Mouse (Mus musculus): ENCODE results near the gene Trak1.
A peak's percentile ranks its signal among the peaks of the same experiment; 100 is the strongest.

Trak1 gene

DNA sequence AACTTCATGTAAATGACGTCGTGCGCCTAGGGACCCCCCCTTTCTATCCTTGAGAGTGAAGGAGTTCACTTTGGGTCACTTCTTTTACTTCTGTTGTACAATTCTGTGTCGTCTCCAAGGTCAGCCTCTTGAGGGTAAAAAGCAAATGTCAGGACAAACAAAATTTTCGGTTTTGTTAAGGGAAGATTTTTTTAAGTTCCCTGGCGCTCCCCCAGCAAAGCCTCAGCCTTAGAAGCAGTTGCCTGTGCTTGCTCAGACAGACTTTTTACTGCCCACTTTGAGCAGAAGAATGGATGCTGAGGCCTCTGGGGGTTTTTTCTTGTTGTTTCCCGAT is 730 bp downstream of the Trak1 start:
- DNase-seq: no peak

DNA sequence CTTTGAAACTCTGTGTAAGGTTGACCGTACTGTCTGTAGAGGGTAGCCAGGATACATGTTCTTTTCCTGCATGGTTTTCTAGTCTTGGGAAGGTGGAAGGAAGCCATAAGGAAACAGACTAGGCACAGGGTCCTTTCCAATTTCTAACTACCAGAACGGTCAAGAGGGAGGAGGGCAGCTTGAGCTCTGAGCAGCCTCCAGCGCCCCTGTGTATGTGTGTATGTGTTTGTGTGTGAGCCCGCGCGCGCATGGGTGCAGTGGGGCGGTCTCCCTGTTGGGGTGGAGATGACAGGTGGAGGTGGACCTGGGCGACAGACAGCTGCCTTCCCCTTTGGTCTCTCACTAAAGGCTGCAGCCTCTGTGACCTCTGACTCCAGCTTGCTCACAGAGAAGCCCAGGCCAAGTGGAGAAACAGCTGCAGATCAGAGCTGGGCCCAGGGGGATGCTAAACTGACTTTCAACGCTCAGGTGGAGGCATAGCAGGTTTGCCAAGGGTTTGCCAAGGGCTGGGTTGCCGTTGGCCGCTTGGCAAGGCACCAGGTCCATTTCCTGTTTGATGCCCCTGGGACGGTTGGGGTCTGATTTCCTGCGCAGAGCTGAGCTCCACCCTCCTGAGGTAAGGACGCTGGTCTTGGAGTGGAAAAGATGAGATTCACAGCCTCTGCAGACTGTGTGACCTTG is 1.2 kb downstream of the Trak1 start:
- peak; percentile 58 to 68 for DNase-seq

DNA sequence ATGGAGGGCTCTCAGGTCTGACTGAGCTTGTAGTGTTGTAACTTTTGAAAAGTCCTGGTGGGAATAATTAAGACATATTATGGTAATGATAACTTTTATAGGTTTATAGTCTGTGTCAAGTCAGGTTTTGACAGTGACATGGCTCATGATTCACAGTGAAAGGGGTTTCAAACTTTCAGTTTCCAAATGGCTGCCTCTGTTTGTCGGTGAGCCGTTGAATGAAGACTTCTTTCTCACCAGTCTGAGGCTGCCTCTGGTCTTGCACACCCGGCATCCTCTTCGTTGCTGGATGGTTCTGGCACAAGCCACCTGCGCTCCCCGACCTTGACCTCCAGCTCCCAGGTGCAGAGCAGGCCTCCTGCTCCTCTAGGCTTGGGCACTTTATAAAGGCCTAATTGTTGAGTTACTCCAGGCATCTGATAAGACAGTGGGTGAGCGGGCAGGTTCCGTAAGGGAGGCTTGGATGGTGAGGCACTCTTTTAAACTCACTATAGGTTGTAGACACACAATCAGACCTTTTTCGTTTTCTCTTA is 2.0 kb downstream of the Trak1 start:
- DNase-seq: no peak

DNA sequence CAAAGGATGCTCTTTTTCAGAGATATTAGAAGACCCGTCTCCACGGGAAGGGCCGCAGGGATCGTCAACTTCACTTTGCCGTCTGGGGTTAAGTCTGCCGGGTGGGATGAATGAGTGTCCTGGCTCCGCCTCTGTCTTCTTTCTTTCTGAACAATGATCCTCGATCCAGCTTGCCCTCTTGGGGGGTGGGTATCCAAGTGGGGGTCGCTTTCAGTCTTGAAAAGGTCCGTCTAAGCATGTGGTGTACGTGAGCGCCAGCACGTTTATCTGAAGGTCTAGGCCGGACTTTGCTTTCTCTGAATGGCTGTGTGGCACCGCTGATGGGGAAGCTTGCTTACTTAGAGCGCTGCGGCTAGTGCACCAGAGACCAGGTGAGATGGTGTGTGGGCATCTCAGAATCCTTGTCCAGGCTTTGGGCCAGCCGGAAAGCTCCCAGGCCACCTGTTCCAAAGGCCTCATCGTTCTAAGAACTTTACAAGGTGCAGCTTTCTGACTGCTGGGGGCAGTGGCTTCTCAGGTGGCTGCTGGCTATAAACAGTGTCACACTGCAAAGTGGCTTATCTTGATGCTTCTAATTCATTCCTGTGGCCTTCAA is 2.8 kb downstream of the Trak1 start:
- no peak for DNase-seq

DNA sequence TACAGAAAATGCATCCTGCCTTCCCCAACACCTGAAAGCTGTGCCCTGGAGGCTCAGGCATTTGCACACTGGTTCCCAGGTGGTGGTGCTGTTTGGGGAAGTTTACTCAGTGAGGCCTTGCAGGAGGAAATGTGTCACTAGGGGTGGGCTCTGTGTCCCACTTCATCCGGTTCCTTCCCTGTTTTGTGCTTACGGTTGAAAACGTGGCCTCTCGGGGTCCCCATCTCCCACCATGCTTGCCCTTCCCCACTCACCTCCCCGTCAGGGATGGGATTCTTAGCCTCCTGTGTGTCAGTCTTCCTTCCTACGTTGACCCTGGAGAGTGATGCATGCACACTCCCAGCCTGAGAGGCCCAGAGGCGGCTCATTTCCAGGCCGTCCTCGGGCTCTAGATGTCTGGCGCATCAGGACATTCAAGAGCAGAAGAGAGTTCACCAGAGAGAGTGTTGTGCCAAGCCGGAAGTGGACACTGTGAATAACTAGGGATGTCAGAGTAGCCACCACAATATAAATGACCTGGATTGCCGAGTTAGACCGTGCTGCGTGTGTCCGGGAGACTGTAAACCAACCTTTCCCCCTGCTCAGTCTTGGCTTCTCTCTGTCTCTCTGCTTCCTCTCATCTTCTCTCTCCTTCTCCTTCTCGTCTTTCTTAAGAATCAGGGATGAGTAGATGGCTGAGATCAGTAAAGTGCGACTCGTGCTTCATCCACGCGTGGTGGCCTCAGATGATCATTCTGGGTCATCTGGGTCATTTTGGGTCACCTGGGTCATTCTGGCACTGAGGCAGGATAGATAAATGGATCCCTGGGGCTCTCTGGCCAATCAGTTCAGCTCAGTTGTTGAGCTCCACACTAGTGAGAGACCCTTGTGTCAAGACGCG is 4.0 kb downstream of the Trak1 start:
- no peak for DNase-seq

DNA sequence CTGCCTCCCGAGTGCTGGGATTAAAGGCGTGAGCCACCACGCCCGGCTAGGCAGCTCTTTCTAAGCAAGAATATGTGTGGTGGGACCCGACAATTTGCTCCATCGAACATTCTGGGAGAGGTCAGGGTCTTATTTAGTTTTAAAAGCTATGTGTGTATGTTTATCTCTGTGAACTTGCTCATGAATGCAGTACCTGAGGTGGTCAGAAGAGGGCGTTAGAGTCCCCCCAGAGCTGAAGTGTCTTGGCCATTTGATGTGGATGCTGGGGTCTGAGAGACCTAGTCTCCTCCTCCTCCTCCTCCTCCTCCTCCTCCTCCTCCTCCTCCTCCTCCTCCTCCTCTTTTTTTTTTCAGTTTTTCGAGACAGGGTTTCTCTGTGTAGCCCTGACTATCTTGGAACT is 5.2 kb downstream of the Trak1 start:
- no peak for DNase-seq

DNA sequence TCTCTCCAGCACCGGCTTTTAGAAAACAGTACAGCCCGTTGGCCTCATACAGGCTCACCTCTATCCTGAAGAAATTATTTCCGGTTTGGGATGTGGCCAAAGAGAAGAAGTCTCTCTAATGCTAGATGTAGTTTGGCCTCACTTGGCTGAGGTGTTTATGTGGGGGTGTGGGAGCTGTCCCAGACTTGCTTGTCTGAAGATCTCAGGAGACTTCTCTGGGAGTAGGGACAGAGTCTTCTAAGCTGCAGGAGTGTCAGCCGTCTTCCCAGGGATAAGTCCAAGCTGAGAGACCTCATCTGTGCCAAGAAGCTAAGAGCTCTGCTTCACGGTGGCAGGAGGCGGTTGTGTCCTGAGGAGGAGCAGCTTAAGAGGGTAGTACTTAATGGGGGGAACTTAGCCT is 5.8 kb downstream of the Trak1 start:
- DNase-seq: no peak

DNA sequence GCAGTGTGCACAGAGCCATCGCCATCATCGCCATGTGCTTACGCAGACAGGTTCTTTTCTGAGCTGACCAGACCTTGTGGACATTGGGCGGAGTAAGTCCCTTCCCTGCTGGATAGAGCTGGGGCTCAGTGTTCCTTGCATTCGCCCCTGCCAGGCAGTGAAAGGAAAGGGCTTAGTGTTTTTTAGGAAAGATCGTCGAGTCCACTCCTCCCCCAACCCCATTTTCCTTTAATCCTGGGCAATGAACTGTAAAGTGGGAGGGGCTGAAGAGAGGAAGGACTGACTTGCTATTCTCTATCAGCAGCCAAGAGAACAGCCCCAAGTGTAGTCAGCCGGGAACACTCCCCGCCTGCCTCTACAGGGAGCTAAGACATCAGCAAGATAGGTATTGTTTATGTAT is 6.4 kb downstream of the Trak1 start:
- DNase-seq: no peak

DNA sequence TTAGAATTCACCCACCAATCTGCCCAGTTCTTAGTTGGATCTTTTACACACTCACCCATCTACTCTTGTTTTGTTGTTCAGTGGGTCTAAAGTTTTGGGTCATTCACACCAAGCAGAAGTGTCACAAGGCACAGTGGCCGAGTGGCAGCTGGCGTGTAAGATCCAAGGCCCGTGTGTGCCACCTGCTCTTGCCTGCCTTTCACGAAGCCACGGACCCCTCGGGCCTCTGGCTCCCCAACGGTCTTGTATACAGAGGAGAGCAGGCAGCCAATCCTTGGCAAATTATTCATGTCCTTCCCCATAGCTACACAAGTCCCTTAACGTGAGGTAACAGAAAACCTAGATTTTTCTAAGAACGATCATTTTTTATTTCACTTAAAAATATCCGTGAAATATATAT is 7.2 kb downstream of the Trak1 start:
- no peak for DNase-seq

DNA sequence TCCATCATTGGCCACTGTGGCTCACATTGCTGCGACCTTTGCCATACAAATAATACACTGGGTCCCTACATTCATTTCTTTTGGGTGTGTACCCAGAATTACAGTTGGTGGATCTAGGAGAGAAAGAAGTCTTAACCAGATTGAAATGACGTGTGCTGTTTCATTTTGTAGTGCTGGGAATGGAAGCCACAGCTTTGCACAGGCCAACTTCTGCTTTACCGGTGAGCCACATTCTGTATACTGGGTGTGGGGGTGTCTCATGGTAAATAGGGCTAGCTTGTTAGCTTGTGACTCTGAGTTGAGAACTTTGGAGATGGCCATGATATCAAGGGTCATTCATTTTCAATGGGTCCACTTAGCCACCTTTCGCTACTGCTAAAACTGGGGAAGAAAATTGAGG is 8.2 kb downstream of the Trak1 start:
- DNase-seq: no peak

DNA sequence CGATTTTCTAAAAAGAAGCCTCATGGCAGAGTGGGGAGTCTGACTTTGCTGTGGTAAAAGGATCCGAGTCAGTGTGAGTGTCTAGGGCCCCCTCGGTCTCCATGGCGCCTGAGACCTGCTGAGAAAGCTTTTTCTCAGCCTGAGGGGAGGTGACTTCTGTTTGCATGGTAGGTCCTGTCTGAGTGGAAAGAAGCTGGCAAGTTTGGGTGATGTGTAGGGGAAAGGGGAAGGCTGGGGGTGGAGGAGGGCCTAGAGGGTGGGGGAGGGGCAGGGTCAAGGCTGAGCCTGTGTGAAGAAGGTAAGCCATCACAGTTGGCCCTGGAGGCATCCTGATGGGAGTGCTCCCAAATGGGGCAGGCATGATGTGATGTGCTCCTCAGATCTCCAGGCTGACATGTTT is 12.0 kb downstream of the Trak1 start:
- peak in 1 of 2 experiments; percentile 0 for DNase-seq

DNA sequence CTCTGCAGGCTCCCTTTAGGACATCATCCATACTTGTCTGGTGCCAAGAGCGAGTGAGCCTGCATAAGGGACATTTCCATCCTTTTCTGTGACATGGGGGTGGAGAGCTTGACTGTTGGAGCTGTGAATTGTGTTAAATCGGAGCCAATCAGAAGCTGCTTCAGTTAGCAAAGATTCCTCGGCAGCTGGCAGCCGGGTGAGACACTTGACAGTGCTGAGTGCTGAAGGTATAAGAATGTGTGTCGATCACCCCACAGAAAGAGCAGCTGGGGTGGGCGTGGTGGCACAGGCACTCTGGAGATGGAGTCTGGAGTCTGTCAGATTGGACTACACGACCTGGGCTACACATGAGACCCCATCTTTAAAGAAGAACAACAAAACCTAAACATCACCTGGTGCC is 13.2 kb downstream of the Trak1 start:
- no peak for DNase-seq

DNA sequence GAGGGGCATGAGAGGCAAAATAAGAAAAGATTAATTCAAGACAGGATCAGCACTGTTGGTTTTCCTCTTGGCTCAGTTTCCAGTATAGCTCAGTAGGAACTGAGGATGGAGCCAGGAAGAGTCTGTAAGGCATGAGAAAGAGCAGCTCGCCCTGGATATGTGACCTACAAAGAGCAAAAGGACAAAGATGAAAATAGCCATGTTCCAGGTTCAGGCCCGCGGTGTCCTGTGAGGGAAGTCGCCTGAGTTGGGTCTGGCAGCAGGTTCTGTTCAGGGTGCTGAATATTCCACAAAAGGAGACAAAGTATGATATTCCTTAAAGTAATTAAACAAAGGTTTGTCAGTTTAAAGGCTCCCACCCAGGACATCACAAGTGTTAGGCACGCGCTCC is 14.5 kb downstream of the Trak1 start:
- DNase-seq: no peak

DNA sequence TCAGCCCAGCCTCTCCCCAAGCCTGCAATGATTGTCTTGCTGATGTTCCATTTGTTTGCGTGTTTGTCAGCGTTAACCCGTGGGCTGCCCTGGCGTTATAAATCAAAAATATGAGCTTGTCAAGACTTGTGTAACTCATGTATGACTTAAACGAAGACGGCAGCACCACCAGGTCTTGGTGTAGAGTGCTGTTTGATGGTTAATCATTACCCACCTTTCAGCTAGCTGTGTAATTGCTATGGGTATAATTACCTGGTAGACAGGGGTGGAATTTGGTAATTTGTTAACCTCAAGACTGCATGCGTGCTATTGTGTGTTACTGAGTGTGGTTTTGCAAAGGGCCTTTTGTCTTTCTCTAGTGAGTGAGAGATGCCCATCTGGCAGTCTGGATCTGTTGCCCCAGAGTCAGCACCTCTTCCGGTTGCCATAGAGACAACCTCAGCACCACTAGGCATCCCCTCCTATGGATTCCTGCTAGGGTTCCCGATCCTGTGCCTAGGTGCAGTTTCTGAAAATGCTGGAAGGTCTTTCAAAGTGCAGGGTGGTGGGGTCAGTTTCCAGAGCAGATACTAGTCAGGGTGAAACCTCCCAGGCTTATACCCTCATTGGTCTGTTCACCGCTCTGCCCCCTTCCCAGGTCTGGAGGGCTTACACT is 15.1 kb downstream of the Trak1 start:
- DNase-seq: no peak

DNA sequence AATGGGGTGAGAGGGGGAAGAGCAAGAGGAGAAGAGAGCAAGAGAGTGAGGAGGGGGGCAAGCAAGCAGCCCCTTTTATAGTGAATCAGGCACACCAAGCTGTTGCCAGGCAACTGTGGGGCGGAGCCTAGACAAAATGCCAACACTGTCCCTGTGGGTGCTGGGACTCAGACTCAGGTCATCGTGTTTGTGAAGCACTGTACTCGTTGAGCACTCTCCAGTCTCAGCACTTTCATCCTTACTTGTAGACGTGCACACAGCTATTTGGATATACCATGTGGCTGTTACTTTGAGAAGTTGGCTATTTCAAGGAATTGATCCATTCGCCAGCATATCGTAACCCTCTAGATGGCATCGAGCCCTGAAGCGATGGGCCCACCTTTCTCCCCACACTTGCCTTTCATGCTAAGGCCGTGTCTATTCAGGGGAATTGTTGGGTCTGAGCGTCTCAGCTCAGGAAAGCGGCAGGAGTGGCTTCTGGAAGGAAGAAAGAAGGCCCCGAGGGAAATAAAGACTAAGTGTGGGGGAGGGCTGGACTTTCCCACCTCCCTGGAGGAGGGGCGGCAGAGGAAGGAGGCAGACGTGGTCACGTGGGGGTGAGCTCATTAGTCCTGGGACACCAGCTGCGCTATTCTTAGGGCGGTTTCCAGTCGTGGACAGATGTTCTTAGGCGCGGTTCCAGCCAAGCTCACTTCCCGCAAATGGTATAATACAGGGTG is 16.5 kb downstream of the Trak1 start:
- peak; percentile 90 to 94 for DNase-seq

DNA sequence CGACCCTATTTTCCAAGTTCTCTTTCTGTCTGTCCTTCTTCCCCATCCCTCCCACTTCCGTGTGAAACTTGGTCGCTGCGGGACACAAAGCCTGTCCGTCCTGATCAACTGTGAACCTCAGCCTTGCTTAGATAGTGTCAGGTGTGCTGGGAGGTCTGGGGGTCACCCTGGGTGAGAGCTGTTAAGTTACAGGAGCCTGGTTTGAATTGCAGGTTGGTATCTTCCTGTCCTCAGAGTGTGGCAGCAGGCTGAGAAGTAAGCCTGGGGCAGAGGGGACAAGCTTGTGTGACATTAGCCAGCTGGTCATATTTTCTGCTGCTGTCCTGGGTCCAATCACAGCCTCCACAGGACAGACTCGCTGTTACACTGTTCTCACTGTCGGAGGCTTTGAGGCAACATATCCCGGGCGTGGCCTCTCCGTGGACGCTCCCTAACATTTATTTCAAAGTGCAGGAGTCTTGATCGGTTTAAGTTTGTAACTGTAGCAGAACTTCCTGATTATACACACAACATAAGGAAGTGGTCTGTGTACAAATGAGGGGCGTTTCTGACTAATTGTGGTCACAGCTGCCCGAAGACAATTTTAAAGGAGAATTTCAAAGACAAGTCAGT is 17.3 kb downstream of the Trak1 start:
- peak; percentile 69 to 78 for DNase-seq

DNA sequence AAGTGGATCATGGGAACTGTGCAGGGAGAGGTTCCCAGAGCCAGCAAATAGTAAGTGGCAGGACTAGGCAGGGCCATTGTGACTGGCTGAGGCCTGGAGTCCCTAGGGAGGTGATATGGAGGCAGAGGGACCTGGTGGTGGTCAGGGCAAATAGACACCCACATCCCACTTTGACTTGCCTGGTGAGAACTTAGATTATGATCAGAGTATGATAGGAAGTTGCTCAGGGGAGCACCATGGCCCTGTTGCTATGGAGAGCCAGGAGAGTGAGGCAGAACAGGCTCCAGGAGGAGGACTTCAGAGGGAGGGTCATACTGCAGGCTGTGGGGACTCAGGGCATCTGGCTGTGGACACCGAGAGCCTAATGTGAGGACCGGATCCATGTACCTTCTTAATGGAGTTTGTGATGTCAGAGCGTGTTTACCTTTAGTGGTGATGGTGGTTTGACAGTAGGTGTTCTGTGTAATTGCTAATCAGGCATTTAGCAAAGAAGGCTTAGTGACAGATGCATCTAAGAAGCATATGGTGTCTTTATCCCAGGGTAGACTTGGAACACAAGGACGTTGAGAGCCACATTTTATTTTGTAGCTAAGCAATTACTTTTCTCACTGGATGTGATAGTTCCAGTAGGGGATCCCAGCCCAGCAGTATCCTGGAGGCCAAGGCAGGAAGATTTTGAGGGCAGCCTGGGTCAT is 18.7 kb downstream of the Trak1 start:
- DNase-seq: no peak

DNA sequence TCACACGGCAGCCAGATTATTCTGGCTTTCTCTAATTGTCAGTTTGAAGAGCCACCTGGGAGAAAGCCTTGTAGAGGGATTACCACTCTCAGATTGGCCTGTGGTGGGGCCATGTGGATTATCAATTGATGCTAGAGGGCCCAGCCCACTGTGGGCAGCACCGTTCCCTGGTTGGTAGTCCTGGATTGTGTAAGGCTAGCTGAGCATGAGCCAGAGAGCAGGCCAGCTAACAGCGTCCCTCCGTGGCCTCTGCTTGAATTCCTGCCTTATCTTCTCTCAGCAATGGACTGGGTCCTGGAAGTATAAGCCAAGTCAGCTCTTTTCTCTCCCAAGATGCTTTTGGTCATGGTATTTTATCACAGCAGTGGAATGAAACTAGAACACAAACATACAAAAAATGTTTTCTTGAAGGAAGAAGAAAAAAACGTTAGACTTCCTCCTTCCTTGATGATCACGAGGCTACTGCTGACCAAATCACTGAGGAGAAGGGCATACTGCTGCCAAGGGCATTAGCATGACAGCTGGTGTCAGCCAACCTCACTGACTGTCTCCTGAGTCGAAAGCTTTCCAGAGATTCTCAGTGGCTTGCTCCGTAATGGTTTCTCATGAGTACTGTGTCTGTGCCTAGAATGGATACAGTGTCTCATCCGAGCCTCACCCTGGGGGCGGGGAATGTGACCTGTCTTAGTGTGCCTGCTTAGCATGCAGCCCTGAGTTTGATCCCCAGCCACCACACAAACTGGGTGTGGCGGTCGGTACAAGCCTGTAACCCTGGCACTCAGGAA is 19.5 kb downstream of the Trak1 start:
- peak; percentile 52 to 67 for DNase-seq

DNA sequence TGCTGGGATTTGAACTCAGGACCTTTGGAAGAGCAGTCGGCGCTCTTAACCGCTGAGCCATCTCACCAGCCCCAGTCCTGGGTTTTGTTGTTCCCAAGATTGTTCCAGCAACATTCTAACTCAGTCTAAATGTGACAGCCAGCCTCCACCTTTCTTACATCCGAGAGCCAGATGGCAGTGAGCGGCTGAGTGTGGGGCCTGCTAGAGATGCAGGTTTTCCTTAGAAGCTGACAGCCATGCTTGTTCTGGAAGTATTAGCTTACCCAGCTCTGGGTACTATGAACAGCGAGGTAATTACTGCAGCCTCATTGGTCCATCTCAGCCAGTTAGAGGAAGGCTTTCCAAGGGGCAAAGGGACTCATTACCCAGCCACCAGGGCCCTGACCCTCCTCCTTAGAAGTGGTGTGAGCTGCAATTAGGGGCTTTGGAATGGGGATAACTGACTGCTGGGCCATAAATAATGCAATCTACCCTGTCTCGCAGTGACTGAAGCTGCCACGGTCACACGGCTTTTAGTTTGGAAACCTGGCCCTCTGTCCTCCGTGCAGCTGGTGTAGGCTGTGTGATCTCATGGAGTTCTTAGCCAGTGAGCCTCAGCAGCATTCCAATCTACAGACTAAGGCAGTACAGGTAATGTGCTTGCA is 22.1 kb downstream of the Trak1 start:
- DNase-seq: no peak

DNA sequence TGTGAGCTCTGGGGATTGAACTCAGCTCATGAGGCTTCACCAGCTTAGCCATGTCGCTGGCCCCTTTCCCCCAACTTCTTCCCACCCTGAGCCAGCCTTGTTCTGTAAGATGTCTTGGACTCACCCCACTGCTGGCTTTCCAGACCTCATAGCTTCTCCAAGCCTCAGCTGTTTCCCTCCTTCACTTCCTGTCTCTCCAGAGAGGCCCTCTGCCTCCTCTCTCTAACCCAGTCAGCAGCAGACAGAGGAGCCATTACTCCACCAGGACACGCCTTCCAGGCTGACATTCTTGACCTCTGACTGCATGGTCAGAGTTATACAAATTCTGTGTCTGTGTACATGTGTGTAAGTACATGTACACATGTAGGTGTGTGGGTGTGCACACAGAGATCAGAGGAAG is 23.1 kb downstream of the Trak1 start:
- no peak for DNase-seq
